Mouse (Mus musculus): ENCODE results near the gene Slc26a3. TPM values are rescaled to one million over a fixed set of nuclear protein-coding genes. Genes with fewer than 3 reads are reported as not detected.
A peak's percentile ranks its signal among the peaks of the same experiment; 100 is the strongest.

Gene Slc26a3
- polyA plus RNA-seq (2015; fragmentation: Nextera tagmentation; extraction: Ambion mirVana) = 0.13 TPM in 1 of 2 replicates, not detected in the other

DNA sequence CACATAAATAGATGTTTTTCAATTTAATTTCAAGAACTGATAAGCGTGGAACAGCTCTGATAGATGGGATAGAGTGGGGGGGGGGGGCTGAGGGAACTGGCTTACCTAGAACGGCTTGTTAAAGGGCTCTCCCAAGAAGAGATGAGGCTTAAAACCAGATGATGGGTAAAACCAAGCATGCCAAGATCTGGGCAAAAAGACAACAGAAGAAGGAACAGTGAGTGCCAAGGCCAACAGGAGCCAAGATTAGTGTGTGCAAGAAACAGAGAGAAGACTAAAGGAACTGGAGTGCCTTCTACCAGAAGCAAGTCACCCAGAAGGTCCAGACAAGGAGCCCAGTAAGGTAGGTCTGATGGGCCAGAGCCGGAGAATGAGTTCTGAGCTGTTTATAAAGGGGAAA lies at the start of gene Slc26a3:
Gene Slc26a3, plus strand, starts transcription at position 301 of the 400 bp plus-strand sequence.
- ATAC-seq (ENCODE audit: low read depth) = no peak
- no peaks in the 10 kb centered on the region for H3K4me1 ChIP-seq (replicated peaks; ENCODE audit: control insufficient read depth, insufficient read depth, low read length)

DNA sequence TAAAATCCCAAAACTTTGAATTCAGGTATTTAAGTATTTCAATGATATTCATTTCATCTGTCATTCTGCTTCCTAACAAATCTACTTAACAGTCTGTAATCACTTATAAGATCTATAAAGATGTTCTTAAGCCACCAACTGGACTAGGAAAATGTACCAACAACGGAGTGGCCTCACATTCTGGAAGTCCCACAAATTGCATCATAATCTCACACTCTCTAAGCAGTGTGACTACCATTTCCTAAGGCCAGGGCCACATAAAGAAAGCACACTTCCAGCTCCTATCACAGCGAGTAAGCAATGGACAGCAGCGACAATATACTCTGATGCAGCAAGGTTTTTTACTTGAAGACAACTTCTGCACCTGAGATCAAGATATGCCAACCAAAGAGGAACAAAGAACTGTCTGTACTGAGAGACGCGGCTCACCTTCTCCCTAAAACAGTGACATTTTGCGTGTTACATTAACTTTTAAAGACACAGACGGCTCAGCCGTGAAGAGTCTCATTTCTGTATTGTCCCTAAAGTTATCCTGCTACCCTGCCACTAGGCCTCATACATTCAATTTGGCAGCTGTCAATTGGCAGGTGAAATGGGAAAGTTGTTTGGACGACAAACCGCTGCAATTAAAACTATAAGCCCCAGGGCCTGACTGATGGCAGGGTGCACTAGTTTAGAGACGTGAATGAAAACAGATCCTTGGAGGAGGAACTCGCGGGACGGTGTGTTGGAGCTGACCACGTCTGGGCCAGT lies 40.3 kb upstream of the Slc26a3 start:
- no peak for ATAC-seq (ENCODE audit: low read depth)
- 19% methylated on average over 15 of the region's 15 CpGs for WGBS
- Histone ChIP-seq H3K27me3 (ENCODE audit: control insufficient read depth, insufficient read depth, low read depth, low read length) (no peaks in the 10 kb centered on the region), H3K27ac (ENCODE audit: low read length) (no peak overlapping the region), H3K4me1 (replicated peaks; ENCODE audit: control insufficient read depth, insufficient read depth, low read length) (peaks cover 7% of the 10 kb centered on the region), H3K9ac (ENCODE audit: low read length) (peak overlapping the region; percentile 90), H3K4me3 (ENCODE audit: low read length) (peak overlapping the region; percentile 88), H3K36me3 (ENCODE audit: control insufficient read depth, insufficient read depth, low read length) (peaks cover 8% of the 10 kb centered on the region), H3K9me3 (ENCODE audit: control insufficient read depth, low read length) (no peaks in the 10 kb centered on the region), H3K4me2 (ENCODE audit: low read depth, low read length) (peak overlapping the region; percentile 79)

More for the DNA sequence above, at the start of gene Slc26a3:
- 84% methylated on average over 3 of the region's 3 CpGs for WGBS
- Histone ChIP-seq H3K36me3 (ENCODE audit: control insufficient read depth, insufficient read depth, low read length) (no peaks in the 10 kb centered on the region), H3K27me3 (ENCODE audit: control insufficient read depth, insufficient read depth, low read depth, low read length) (no peaks in the 10 kb centered on the region), H3K27ac (ENCODE audit: low read length) (no peak within 1 kb of the TSS), H3K4me3 (ENCODE audit: low read length) (no peak within 1 kb of the TSS), H3K9me3 (ENCODE audit: control insufficient read depth, low read length) (no peaks in the 10 kb centered on the region), H3K9ac (ENCODE audit: low read length) (no peak within 1 kb of the TSS), H3K4me2 (ENCODE audit: low read depth, low read length) (no peak within 1 kb of the TSS)

DNA sequence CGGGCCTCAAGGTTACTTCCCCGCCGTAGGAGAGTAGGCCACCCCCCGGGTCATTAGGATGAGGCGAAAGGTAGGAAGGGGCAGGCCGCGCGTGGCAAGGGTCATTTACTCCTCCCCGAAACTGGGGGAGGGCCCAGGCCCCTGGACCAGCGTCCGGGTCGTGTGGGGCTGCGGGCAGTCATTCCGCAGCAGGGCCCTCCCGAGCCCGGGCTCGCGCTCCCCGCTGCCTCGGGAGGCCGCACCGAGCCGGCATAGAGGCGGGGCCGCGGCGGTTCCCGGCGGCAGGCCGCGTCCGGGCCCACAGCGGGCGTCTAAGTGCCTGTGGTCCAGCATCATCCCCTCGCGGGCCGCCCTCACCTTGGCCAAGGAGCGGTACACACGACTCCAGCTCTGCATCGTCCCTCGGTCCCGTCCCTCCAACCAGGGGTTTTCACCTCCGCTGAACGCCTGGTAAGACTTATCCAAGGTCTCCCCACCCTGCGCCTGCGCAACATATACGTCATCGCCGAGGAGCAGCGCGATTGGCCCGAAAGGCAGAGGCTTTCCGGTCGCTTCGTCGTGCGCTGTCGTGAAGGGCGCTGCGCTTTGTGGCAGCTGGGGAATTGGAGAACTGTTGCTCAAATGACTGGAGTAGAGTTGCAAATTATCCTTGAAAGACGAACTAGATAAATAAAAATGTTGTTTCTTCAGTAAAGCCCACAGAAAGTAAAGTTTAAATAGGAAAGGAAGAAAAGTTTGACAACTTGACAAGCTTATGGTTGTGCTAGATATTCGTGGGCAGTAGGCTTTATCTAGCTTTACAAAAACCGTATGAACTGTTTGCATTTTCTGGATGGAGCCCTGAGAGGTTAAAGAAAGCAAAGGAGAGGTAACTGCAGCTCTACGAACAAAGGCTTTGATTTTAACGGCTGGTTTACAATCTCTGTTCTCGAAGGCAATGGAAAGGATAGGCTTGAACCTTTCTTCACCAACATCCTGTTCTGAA lies 39.4 kb upstream of the Slc26a3 start, which contains the start of gene Dld:
Gene Dld, minus strand, starts transcription at position 510 of the 985 bp plus-strand sequence.
- 7% methylated on average over 50 of the region's 66 CpGs for WGBS
- peak within 1 kb of the TSS; percentile 90 for H3K9ac ChIP-seq (ENCODE audit: low read length)
- peak; percentile 100 for ATAC-seq (ENCODE audit: low read depth)

DNA sequence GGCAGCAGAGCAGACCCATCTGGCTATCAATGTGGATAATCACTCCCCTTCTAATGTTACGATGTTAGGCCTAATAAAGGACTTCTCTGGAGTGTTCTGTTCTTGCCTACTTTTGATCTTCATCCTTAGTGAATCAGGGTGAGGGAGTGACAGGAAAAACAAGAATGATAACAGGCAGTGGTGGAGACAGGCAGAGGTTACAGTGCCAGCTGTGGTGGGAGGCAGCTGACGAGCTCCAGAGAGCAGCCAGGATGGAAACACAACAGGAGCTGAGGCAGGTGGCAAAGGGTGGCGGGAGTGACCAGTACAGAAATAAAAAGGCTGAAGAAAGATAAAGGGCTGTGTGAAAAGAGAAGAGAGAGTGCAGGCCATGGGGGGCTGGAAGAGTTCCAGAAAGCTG lies 24.2 kb upstream of the Slc26a3 start:
- H3K4me2 ChIP-seq (ENCODE audit: low read depth, low read length) = no peak overlapping the region
- H3K9ac ChIP-seq (ENCODE audit: low read length) = no peak overlapping the region
- no peaks in the 10 kb centered on the region for H3K9me3 ChIP-seq (ENCODE audit: control insufficient read depth, low read length)
- no peak overlapping the region for H3K4me3 ChIP-seq (ENCODE audit: low read length)
- no peaks in the 10 kb centered on the region for H3K27me3 ChIP-seq (ENCODE audit: control insufficient read depth, insufficient read depth, low read depth, low read length)
- H3K36me3 ChIP-seq (ENCODE audit: control insufficient read depth, insufficient read depth, low read length) = no peaks in the 10 kb centered on the region
- WGBS = 55% methylated on average over 3 of the region's 3 CpGs
- no peaks in the 10 kb centered on the region for H3K4me1 ChIP-seq (replicated peaks; ENCODE audit: control insufficient read depth, insufficient read depth, low read length)
- no peak for ATAC-seq (ENCODE audit: low read depth)
- H3K27ac ChIP-seq (ENCODE audit: low read length) = no peak overlapping the region

More for the DNA sequence above, 39.4 kb upstream of the Slc26a3 start, which contains the start of gene Dld:
- Histone ChIP-seq H3K4me2 (ENCODE audit: low read depth, low read length) (peak within 1 kb of the TSS; percentile 79), H3K4me3 (ENCODE audit: low read length) (peak within 1 kb of the TSS; percentile 88), H3K4me1 (replicated peaks; ENCODE audit: control insufficient read depth, insufficient read depth, low read length) (peaks cover 7% of the 10 kb centered on the region), H3K36me3 (ENCODE audit: control insufficient read depth, insufficient read depth, low read length) (peaks cover 8% of the 10 kb centered on the region), H3K27ac (ENCODE audit: low read length) (peak within 1 kb of the TSS; percentile 73; the same call in 1 of the 2 replicates), H3K9me3 (ENCODE audit: control insufficient read depth, low read length) (no peaks in the 10 kb centered on the region), H3K27me3 (ENCODE audit: control insufficient read depth, insufficient read depth, low read depth, low read length) (no peaks in the 10 kb centered on the region)

DNA sequence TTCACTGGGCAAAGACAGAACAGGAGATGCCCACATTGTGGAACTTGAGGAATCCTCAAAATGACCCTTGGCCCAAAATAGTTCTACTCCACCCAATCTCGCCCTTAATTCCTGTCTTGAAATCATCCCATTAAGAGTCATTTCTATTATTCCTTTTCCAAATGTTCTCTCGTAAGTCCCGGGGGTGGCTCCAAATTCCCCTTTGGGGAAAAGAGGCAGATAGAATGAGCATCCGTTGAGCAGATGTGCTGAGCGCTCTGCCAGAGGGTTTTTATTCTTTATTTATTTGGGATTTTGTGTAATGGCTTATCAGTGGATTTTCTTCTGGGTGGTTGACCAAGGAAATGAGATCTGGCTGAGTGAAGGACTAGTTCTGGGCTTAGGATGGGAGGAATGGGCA lies 22.9 kb upstream of the Slc26a3 start:
- Histone ChIP-seq H3K9ac (ENCODE audit: low read length) (no peak overlapping the region), H3K36me3 (ENCODE audit: control insufficient read depth, insufficient read depth, low read length) (no peaks in the 10 kb centered on the region), H3K4me2 (ENCODE audit: low read depth, low read length) (no peak overlapping the region), H3K4me3 (ENCODE audit: low read length) (no peak overlapping the region), H3K9me3 (ENCODE audit: control insufficient read depth, low read length) (no peaks in the 10 kb centered on the region), H3K27me3 (ENCODE audit: control insufficient read depth, insufficient read depth, low read depth, low read length) (no peaks in the 10 kb centered on the region), H3K4me1 (replicated peaks; ENCODE audit: control insufficient read depth, insufficient read depth, low read length) (no peaks in the 10 kb centered on the region; the same call in 1 of the 2 replicates), H3K27ac (ENCODE audit: low read length) (no peak overlapping the region)
- ATAC-seq (ENCODE audit: low read depth) = no peak
- WGBS = 88% methylated on average over 5 of the region's 5 CpGs

DNA sequence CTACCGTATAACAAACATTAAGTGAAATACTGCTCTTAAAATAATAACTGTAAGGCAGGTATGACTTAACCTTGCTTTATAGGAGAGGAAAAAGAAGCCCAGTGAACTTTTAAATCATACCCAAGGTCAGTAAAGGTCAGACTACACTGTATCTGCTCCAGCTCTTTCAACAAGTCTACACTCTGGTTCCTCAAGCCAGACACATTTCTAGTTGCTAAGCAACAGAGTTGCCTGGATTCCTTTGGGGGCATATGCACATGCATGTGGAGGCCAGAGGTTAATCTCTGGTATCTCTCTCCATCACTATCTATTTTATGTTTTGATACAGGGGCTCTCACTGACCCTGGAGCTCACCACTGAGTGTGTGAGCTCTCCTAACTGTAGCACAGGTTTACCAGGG lies 21.6 kb upstream of the Slc26a3 start:
- Histone ChIP-seq H3K4me1 (replicated peaks; ENCODE audit: control insufficient read depth, insufficient read depth, low read length) (no peaks in the 10 kb centered on the region; the same call in 1 of the 2 replicates), H3K9me3 (ENCODE audit: control insufficient read depth, low read length) (no peaks in the 10 kb centered on the region), H3K4me2 (ENCODE audit: low read depth, low read length) (no peak overlapping the region), H3K27me3 (ENCODE audit: control insufficient read depth, insufficient read depth, low read depth, low read length) (no peaks in the 10 kb centered on the region), H3K9ac (ENCODE audit: low read length) (no peak overlapping the region), H3K36me3 (ENCODE audit: control insufficient read depth, insufficient read depth, low read length) (no peaks in the 10 kb centered on the region), H3K4me3 (ENCODE audit: low read length) (no peak overlapping the region), H3K27ac (ENCODE audit: low read length) (no peak overlapping the region)
- no peak for ATAC-seq (ENCODE audit: low read depth)
- 84% methylated on average over 1 of the region's 1 CpGs for WGBS

DNA sequence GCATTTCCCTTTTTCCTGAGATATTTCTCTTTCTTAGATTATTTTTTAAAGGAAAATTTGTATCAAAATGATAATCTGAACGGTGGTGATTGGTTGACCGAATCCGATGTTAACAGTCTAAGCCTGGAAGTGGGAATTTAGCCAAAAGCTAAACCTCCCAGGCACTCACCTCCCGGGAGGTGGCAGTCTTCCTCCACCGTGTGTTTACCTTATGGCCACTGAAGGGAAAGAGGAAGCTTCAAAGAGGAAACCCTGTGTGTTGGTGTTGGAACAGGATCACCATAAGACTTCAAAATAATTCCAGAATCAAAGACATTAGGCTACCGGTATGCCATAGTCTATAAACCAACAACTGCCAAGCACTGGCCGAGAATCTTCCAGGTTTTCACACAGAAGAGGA lies 21.0 kb upstream of the Slc26a3 start:
- Histone ChIP-seq H3K27me3 (ENCODE audit: control insufficient read depth, insufficient read depth, low read depth, low read length) (no peaks in the 10 kb centered on the region), H3K9ac (ENCODE audit: low read length) (no peak overlapping the region), H3K4me1 (replicated peaks; ENCODE audit: control insufficient read depth, insufficient read depth, low read length) (no peaks in the 10 kb centered on the region; the same call in 1 of the 2 replicates), H3K36me3 (ENCODE audit: control insufficient read depth, insufficient read depth, low read length) (no peaks in the 10 kb centered on the region), H3K9me3 (ENCODE audit: control insufficient read depth, low read length) (no peaks in the 10 kb centered on the region), H3K4me2 (ENCODE audit: low read depth, low read length) (no peak overlapping the region), H3K27ac (ENCODE audit: low read length) (no peak overlapping the region), H3K4me3 (ENCODE audit: low read length) (no peak overlapping the region)
- no peak for ATAC-seq (ENCODE audit: low read depth)
- 63% methylated on average over 7 of the region's 7 CpGs for WGBS

DNA sequence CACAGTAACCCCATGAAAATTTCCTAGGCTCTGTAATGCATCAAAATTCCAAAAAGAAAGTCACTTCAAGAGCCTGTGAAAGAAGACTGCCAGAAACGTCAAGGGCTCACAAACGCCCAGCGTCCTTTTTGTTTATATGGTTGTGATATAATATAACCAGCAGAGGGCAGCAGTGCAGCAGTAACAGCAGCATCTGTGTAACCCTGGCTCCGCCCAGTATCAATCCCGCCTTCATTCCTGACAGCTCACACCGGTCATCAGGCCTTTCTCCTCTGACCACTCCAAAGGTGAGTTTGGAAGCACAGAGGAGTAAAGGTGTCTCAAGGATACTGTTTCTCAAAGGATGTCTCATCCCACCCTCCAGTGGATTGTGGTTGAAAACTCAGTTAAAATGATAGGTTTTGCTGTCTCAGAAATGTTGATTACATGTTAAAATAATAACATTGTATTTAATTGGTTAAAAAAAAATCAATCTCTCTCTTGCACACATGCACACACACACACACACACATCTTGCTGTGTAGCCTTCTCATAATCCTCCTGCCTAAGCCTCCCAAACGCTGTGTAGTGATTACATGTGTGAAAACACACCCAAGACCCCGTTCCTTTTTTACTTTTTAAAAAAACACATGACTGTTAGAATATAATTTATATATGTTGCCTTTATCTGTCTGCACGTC lies 15.9 kb upstream of the Slc26a3 start:
- H3K4me1 ChIP-seq (replicated peaks; ENCODE audit: control insufficient read depth, insufficient read depth, low read length) = peaks cover 14% of the 10 kb centered on the region
- ATAC-seq (ENCODE audit: low read depth) = peak; percentile 66
- no peaks in the 10 kb centered on the region for H3K36me3 ChIP-seq (ENCODE audit: control insufficient read depth, insufficient read depth, low read length)
- 31% methylated on average over 9 of the region's 9 CpGs for WGBS
- H3K4me3 ChIP-seq (ENCODE audit: low read length) = no peak overlapping the region
- no peak overlapping the region for H3K27ac ChIP-seq (ENCODE audit: low read length)
- no peaks in the 10 kb centered on the region for H3K9me3 ChIP-seq (ENCODE audit: control insufficient read depth, low read length)
- H3K4me2 ChIP-seq (ENCODE audit: low read depth, low read length) = no peak overlapping the region
- no peaks in the 10 kb centered on the region for H3K27me3 ChIP-seq (ENCODE audit: control insufficient read depth, insufficient read depth, low read depth, low read length)
- H3K9ac ChIP-seq (ENCODE audit: low read length) = no peak overlapping the region

All from lung, embryonic 16.5 days (tissue).